Mouse (Mus musculus) mouse embryonic stem cell (cell line): ENCODE results near the gene Tmub1.

Source experiments
- in situ Hi-C, 2 experiments: fragments of 300-500 bp; cut with MboI; formaldehyde crosslinking; loops; 1 replicate in 1 of 2; 3 replicates in 1 of 2; pipeline ENCODE4 v1.14.3; 2019 to 2020; ENCODE audit warnings: low sequenced_read_pairs in 2 of 2, low pct_unique_long_range_greater_than_20kb in 1 of 2, mixed read lengths in 1 of 2; ENCODE audit not compliant: unreplicated experiment in 1 of 2

Gene Tmub1

DNA sequence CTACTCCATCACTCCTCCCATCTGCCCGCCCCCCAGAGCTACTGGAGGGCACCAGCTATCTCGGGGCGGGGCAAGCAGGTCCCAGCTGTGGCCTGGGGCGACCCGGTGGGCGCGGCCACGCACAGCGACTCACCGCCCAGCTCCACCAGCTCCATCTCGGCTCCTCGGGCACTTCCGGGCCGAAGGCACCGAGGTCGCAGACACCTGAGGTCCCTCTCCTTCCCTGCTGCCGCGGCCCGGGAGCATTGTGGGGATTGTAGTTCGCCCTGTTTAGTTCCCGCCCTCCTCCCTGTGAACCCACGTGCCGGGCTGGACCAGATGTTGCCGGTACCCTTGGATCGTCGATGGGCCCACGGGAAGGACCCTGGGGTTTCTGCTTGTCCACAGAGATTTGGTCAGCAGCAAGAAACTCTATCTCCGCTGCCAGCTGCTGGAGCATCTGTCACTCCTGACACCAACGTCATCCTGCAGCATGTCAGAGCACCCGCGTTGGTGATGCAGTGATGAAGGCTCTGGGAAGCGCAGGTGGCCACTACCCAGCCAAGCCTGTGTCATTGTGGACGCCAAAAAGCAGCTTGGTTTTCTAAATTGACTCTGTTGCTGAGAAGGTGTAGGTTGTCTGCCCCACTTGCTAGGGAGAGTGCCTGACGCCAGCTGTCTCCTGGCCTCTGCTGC lies at the start of gene Tmub1:
Tmub1 (minus strand) TSS at position 231 of the 675 bp plus-strand sequence.
- in situ Hi-C loops, result no loop called here

DNA sequence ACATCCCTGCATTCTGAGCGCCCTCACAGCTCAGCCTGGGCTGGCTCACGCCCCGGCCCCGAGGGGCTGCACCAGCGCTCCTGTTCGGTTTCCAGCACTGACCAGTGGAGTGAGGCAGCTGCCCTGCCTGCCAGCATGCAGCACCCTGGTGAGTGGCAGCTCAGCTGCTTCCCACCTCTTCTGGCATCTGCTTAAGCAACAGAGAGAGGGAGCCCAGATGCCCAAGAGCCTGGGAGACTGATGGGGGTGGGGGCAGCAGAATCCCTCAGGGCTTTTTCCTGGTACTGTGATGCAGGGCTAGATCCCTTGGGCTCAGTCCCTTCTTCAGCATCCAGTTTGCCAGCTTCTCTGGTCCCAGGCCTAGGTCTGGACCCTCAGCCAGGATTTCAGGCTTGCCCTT lies 49.1 kb upstream of the Tmub1 start:
- in situ Hi-C loops, result no loop called here

DNA sequence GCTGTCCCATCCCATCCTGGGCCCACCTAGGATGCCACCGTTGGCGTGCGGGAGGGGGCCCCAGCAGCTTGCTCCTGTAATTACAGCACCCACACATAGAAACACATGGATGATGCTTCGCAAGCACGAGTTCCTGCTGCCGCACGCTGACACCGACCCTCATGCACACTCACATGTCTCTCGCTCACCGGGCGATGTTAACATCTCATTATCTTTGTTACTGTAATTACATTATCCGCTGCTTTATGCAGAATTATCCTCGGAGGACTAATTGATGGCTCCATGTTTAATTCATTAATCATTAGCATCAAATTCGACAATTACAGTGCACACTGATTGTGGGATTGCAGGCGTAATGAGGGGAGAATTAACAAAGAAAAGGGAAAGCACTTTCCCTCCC lies 47.4 kb upstream of the Tmub1 start:
- in situ Hi-C loops, result no loop called here

DNA sequence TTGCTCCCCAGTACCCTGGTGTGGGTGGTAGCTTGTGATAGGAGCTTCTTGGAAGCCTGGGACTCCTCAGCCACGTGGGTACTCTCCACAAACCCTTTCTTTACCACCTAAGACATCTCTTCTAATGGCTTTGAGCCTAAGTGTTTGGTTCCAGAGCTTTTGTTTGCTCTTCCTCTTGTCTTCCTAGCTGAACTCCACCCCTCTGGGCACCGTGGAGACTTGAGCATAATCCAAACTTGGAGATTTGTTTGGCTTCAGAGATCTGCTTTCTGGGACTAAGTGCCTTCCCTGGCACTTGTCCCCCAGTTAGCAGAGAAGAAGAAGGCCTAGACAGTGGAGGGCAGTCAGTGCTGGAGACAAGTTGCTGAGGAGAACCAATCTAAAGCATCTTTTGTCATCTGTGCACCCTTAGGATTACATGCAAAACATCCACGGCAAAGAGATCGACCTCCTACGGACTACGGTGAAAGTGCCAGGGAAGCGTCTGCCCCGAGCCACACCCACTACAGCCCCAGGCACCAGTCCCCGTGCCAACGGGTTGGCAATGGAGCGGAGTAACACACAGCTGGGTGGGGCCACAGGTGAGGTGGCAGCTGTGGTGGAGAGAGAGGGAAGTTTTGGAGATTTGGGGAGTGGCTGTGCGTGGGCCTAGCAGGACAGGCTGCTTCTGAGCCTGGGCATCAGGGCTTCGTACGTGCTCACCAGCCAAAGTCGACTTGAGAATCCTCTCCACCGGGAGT lies 45.1 kb upstream of the Tmub1 start:
- in situ Hi-C loops, result no loop called here

DNA sequence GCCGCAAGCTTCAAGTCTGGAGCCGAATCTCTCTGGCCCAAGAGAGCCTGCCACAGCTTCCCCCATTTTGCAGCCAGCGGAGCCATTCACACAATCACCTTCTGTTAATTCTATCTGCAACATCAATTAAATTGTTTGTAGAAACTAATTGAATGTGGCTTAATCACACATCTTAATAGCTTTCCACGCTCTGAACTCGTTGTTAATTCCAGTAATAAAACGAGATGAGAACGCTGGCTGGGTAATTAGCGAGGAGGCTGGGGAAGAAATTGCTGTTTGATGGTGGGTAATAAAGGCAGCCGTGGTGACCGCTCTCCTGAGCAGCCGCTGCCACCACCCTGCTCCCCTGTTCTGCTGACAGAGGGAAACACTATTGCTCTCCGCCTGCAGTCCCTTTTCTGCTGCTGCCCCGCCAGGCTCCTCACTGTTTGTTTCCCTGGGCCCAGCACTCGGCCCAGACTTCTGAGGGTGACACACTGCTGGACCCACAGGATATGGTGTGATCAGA lies 42.8 kb upstream of the Tmub1 start:
- in situ Hi-C loops, result no loop called here

DNA sequence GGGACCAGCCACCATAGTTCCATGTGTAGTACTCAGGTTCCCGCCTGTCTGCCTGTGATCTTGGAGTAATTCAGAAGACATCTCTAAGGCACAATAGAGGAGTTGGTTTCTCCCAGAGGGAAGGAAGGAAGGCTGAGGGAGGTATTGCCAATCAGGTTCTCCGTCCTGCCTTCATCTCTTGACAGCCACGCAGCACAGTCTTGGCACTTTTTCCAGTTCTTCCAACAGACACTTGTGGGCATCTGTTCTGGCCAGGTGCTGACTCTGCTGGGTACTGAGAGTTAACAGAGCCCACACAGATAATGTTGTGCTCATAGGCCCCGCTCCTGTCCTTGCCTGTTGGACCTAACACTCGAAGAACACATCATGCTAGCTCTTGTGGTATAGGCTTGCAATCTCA lies 39.1 kb upstream of the Tmub1 start:
- in situ Hi-C loops, result no loop called here

DNA sequence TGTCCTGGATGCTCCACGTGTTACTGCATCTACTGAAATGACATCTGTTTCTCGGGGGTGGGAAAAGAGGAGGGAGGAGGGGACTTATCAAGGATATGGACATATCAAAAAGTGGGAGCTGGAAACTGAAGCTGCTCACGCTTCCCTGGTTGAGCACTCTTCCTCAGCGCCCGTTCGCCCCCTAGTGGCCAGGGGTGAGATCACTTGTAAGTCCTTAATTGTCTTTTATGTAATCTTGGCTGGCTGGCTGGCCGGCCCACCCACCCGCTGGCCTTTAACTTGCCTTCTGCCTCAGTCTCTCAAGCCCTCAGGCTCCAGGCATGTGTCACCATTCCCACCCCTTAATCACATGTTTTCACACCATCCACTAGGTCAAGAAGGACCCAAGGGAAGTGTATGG lies 38.4 kb upstream of the Tmub1 start:
- in situ Hi-C loops, result no loop called here

DNA sequence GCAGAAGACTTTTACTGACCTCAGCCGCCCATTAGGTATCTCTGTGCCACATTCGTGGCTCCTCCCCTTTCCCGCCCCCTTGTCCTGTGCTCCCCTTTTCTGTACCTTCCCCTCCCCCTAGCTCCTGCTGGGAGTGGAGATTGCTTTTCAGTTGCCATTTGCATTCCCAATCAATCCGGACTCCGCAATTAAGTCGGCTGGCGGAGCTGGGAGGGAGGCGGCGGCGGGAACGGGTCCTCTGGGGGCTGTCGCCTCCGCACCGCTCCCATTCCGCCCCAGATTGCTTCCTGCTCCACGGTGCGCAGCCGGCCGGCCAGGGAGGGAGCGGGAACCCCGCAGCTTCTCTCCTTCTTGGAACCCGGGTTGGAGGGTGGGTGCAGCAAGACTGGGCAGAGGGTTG lies 37.3 kb upstream of the Tmub1 start:
- in situ Hi-C loops, result no loop called here

DNA sequence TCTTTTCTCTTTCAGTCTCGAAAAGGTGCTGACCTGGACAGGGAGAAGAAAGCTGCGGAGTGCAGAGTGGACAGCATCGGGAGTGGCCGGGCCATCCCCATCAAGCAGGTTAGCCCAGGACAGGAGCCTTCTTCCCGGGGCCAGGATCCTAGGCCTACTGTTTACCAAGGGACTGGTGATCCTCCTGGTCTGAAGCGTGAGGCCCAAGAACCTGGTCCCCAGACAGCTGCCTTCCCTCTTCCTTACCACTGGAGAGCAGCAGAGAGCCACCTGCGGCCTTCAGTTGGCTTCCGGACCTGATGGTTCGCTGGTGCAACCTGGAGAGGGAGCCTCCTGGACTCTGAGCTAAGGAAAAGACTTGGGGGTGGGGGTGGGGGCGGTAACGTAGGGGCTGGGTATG lies 35.7 kb upstream of the Tmub1 start:
- in situ Hi-C loops, result no loop called here

DNA sequence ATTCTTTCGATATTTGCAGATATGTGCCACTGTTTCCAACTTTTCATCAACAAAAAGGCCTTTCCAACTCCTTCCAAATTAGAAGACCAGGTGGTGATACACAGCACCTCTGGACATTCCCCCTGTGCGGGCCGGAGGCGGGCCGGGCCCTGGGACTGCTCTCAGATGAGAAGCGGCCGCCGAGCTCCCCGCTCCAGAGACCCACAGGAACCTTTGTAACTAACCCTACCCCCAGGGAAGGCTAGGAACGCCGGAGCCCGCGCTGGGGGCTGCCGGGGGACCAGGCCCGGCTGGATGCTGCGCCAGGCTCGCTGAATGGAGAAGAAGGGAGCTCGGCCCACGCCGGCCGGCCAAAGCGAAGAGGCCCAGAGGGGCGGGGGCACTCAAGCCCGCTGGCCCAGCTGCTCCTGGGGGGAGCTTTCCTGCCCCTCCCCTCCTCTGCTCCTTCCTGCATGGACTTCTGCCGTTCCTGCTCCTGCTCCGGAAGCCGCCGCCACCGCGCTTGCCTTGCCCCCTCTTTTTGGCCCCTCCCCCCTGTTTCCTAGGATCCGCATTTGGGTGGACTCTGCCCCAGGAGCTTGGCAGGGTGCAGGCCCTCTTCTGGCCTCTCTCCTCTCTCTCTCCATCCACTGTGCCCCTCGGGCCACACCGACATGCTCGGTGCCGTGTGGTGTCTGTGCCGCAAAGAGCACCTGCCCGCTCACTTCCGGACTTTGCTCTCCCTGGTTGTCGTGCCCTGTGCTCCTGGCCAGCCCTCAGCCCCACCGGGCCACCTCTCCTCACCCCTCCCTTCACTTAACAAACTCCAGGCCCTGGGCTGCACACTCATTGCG lies 34.8 kb upstream of the Tmub1 start:
- in situ Hi-C loops, result no loop called here

DNA sequence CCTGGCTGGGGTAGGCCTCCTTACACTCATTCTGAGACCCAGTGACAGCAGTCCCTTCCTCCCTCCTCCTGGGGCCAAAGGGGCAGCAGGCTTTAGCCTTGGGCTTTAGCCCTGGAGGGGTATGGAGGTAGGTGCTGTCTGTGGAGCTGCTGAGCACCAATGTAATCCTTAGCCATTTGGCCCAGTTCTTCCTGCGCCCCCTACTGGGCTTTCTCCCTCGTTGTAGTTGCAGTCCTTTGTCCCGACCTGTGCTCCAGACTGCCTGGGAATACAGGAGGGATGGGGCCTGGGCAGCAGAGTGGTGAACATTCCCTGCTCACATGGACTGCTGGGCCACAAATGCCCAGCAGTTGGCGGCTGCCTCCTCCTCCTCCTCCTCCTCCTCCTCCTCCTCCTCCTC lies 34.0 kb upstream of the Tmub1 start:
- in situ Hi-C loops, result no loop called here

DNA sequence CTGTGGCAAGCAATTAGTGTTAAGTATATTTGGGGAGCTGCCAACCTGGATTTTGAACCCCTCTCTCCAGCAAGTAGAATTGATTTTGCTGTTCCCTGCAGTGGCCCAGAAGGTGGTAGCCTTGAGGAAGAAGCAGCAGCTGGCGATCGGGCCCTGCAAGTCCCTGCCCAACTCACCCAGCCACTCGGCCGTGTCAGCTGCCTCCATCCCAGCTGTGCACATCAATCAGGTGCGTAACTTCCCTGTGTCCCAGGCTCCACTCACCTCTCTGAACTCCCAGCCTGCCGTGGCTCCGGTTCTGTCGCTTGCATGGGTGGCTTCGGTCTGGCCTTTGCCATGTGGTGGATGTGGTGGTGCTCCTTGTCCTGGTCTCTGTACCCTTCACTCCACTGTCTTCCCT lies 30.3 kb upstream of the Tmub1 start:
- in situ Hi-C loops, result no loop called here

DNA sequence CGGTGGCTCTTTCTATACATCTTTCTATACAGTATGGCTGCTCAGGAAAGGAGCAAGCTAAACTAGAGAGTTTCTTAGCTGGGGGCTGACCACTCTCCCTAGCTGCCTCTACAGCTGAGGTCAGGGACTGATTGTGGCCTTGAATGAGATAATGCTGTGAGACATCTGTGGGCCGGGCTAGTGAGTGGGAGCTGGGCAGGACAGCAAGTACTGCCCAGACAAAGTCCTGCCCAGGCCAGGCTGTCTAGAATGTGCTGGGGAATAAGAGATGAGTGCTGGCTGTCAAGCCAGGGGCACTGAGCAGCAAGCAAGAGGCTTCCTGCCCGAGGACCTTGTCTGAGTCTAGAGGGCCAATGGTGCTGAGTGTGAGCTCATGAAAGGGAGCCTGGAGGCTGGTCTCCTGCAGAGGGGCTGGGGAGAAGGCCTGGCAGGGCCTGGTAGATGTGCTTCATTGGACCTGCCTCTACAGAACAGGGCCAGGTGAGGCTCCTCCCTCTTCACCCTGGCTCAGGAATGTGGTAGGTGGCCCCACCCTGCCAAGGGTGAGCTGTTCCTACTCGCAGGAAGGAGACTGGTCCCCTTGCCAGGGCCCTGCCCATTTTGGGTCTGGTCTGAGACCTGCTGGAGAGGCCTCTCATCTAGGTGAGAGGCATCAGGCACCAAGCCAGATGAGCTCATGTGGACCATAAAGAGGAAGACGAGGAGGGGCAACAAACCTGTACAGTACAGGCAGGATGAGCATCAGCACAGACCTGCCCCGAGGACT lies 28.0 kb upstream of the Tmub1 start:
- in situ Hi-C loops, result no loop called here

DNA sequence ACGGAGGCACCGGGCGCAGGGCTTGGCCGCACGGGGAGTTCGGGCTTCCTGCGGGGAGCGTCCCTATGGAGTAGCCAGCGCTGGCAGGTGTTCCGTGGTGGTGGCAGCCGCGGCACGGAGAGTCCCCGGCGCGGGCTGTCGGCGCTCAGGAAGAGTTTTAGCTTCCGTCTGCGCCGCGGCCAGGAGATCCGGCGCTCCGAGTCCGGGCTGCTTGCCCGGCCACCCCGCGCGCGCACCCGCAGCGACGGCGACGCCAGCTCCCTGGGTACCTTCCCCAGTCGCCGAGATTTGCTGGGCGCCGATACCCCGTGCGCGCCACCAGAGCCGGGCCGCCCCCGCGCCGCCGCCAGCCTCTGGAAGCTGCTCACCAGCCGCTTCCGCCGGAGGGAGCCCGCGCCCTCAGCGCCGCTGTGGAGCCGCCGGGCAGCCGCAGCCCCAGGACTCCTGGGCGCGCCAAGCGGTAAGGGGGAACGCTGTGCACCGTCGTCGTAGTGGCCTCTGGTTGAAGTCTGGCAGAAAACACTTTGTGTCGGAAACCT lies 27.1 kb upstream of the Tmub1 start:
- in situ Hi-C loops, result no loop called here

DNA sequence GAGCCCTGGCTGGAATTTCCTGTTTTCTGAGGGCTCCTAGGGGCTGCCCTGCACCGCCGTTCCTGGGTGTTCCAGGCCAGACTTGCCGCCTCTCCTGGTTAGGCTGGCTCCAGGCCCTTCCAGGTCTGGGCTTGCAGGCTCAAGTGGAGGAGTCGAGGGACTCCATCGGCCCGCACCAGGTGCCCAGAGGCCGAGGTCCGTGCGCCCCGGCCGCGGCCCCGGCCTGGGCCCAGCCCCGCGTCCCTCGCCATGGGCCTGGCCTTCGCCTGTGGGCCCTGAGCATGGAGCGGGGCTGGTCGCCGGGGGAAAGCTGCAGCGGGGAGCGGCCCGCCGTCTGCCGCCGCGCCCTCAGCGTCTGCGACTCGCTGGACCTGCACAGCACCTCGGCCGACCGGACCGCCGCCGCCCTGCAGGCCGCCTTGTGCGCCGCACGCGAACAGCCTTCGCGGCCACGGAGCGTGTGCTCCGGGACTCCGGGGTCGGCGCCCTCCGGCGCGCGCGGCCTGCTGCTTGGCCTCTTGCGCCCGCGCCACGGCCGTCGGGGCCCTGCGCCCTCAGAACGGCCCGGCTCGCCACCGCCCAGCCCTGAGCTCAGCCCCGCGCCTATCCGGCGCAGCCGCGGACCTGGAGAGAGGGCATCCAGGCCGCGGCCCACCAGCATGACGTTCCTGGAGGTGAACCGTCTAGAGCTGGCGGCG lies 26.5 kb upstream of the Tmub1 start:
- in situ Hi-C loops, result no loop called here

DNA sequence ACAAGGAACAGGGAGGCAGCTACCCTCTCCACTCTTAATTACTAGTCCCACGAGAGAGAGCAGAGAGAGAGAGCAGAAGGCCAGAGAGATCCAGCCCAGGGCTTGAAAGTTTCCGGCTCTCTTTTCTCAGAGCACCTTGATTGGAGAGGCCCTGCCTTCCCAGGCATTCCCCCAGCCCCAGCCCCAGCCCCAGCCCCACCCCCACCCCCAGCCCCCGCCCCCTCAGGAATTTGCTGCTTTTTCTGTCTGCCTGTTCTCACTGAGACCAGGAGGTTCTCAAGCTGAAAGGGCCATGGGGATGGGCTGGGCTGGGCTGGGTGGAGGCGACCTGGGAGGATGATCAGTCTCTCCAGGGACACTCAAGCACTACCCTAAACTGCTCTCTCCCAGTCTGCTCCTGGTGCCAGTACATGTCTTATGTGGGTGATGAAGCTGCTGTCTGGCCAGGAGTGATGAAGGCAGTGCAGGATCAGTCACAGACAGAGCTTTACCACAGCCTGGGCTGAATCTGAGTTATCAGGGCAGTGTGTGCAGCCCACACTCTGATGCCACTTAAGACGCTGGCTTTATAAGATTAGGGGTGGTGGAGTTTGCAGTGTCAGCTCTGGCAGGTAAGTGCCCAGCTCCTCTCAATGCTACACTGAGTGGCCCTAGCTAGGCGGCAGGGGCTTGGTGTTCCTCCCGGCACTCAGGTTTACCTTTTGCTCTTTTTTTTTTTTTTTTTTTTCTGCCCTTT lies 25.4 kb upstream of the Tmub1 start:
- in situ Hi-C loops, result no loop called here

DNA sequence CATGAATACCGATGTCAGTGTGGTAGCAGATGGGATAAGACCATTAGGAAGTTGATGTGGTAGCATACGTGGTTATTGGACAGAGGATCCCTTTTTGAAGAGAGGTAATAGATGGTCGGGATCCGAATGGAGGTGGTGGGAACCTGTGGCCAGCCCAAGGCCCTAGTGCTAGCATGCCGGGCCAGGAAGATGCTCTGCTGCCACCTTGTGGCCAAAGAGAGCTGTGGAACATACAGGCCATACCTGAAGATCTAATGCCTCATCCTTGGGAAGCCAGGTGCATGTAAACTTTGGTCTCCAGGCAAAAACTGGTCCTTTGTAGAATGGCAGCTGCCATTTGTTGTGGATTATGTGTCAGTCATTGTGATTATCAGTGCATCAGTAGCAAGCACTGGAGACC lies 22.9 kb upstream of the Tmub1 start:
- in situ Hi-C loops, result no loop called here
